Mouse (Mus musculus) liver, embryonic 11.5 days (tissue): ENCODE results near the gene Slc22a17. TPM values are rescaled to one million over a fixed set of nuclear protein-coding genes. Genes with fewer than 3 reads are reported as not detected.

Experiments
- ATAC-seq: fragments of 200-750 bp; cut with Nextera tagmentation; replicated peaks from 2 replicates; pipeline ENCODE4 v1.8.0; 2017; ENCODE audit warnings: moderate number of reproducible peaks, mild to moderate bottlenecking, moderate TSS enrichment, moderate library complexity; ENCODE audit not compliant: low FRiP score
- DNase-seq: peaks from one replicate; pipeline ENCODE4 v3.0.0-alpha.2; 2017; ENCODE audit warnings: low spot score
- H3K27ac ChIP-seq: fragments of 300-500 bp; sonication (generic); 2 replicates; pipeline ENCODE4 v1.5.1; 2014; ENCODE audit warnings: mild to moderate bottlenecking, low read depth, low read length, control low read depth
- H3K27me3 ChIP-seq: fragments of 300-500 bp; sonication (generic); replicated peaks from 2 replicates; pipeline ENCODE4 v1.6.1; 2014; ENCODE audit warnings: low read length, mixed read lengths; ENCODE audit not compliant: control insufficient read depth, insufficient read depth
- H3K36me3 ChIP-seq: fragments of 300-500 bp; sonication (generic); 2 replicates; pipeline ENCODE4 v1.6.1; 2014; ENCODE audit warnings: mild to moderate bottlenecking, low read length, moderate library complexity, mixed read lengths; ENCODE audit not compliant: control insufficient read depth, insufficient read depth
- H3K4me1 ChIP-seq: fragments of 300-500 bp; sonication (generic); replicated peaks from 2 replicates; pipeline ENCODE4 v1.6.1; 2014; ENCODE audit warnings: low read length, mixed read lengths; ENCODE audit not compliant: control insufficient read depth, insufficient read depth
- H3K4me2 ChIP-seq: fragments of 300-500 bp; sonication (generic); 2 replicates; pipeline ENCODE4 v1.6.1; 2014; ENCODE audit warnings: mild to moderate bottlenecking, control low read depth, moderate library complexity
- H3K4me3 ChIP-seq: fragments of 300-500 bp; sonication (generic); 2 replicates; pipeline ENCODE4 v1.5.1; 2014; ENCODE audit warnings: low read depth, low read length, control low read depth
- H3K9ac ChIP-seq: fragments of 300-500 bp; sonication (generic); 2 replicates; pipeline ENCODE4 v1.6.1; 2014; ENCODE audit warnings: low read depth, low read length, control low read depth
- H3K9me3 ChIP-seq: fragments of 300-500 bp; sonication (generic); 2 replicates; pipeline ENCODE4 v1.6.1; 2016; ENCODE audit warnings: low read length, inconsistent platforms, mixed read lengths; ENCODE audit not compliant: control insufficient read depth
- WGBS: fragments of 180-500 bp; shearing (Covaris S2); extraction: QIAGEN DNeasy Blood & Tissue Kit; methylation state at CpG from one replicate; pipeline ENCODE4 v1.1.7; 2014; 5-methylcytosine and 5-hydroxymethylcytosine counted together
- microRNA counts: library from miRNA; unstranded; fragments of <30 nt; microRNA quantifications from one replicate; lab custom pipeline; 2015
- microRNA-seq: library from miRNA; unstranded; fragments of <30 nt; microRNA quantifications from one replicate; pipeline ENCODE4, GENCODE M21; 2017; ENCODE audit warnings: borderline number of aligned reads
- polyA plus RNA-seq: library from polyadenylated mRNA; unstranded; fragments of >200 nt; fragmentation: Nextera tagmentation; extraction: Ambion mirVana; gene quantifications from 2 replicates; pipeline ENCODE4 v1.2.1, GENCODE M21; 2014

Slc22a17 gene
- polyA plus RNA-seq, 1 experiment from 2014 or later: 14.0 TPM

- peak overlapping the region; percentile 89 for H3K4me2 ChIP-seq
- peak overlapping the region; percentile 86 for H3K9ac ChIP-seq
- no peak overlapping the region for H3K27ac ChIP-seq
- no peaks in the 10 kb centered on the region; the same call in 1 of the 2 replicates for H3K36me3 ChIP-seq
- no peak for DNase-seq
- H3K27me3 ChIP-seq: no peaks in the 10 kb centered on the region
- WGBS: 13% methylated on average over 21 of the region's 21 CpGs
- H3K9me3 ChIP-seq: no peaks in the 10 kb centered on the region
- no peak for ATAC-seq
- peak overlapping the region; percentile 77 for H3K4me3 ChIP-seq
- H3K4me1 ChIP-seq: no peaks in the 10 kb centered on the region; the same call in 1 of the 2 replicates
Measured at GRCm38 (mm10) chr14:54864313-54865036, 48.5 kb downstream of the Slc22a17 start.

GRCm38 (mm10) chr14:54863501-54864312 lies 49.2 kb downstream of the Slc22a17 start:
- Histone ChIP-seq H3K4me1 (no peaks in the 10 kb centered on the region; the same call in 1 of the 2 replicates), H3K27ac (0 out of 2 replicates have a peak overlapping the region, but pooled peaks have one; percentile 41), H3K4me3 (peak overlapping the region; percentile 77), H3K4me2 (peak overlapping the region; percentile 89), H3K9me3 (no peaks in the 10 kb centered on the region), H3K9ac (peak overlapping the region; percentile 86), H3K27me3 (no peaks in the 10 kb centered on the region), H3K36me3 (no peaks in the 10 kb centered on the region; the same call in 1 of the 2 replicates)
- ATAC-seq (peak; percentile 99), DNase-seq (peak; percentile 89)
- under 1% methylated on average over 55 of the region's 56 CpGs for WGBS

DNA sequence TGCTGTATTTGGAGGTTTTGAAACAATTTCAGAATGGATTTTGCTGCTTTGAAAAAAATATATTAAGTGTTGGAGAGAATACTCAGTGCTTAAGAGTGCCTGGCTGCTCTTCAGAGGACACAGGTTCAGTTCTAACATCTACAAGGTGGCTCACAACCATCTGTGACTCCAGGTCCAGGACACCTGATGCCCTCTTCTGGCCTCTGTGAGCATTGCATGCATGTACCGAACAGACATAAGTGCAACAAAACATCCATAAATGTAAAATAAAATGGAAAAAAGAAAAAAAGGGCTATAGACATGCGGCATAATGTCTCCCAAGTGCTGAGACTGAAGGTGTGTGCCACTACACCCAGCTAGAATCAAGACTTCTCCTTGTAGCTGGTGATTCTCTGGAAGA lies 52.4 kb downstream of the Slc22a17 start:
- Histone ChIP-seq H3K4me1 (no peaks in the 10 kb centered on the region; the same call in 1 of the 2 replicates), H3K36me3 (no peaks in the 10 kb centered on the region; the same call in 1 of the 2 replicates), H3K4me3 (no peak overlapping the region), H3K4me2 (no peak overlapping the region), H3K9me3 (no peaks in the 10 kb centered on the region), H3K27ac (no peak overlapping the region), H3K27me3 (no peaks in the 10 kb centered on the region), H3K9ac (no peak overlapping the region)
- WGBS: 34% methylated on average over 2 of the region's 2 CpGs
- DNase-seq: no peak
- ATAC-seq: no peak

GRCm38 (mm10) chr14:54857891-54858290 lies 55.0 kb downstream of the Slc22a17 start:
- no peak overlapping the region for H3K9ac ChIP-seq
- H3K4me1 ChIP-seq: no peaks in the 10 kb centered on the region
- no peak overlapping the region for H3K4me2 ChIP-seq
- no peak overlapping the region for H3K27ac ChIP-seq
- no peaks in the 10 kb centered on the region for H3K27me3 ChIP-seq
- no peaks in the 10 kb centered on the region for H3K9me3 ChIP-seq
- 90% methylated on average over 9 of the region's 9 CpGs for WGBS
- DNase-seq (no peak), ATAC-seq (no peak)
- no peaks in the 10 kb centered on the region; the same call in 1 of the 2 replicates for H3K36me3 ChIP-seq
- H3K4me3 ChIP-seq: no peak overlapping the region

- H3K9ac ChIP-seq: no peak overlapping the region
- DNase-seq (no peak), ATAC-seq (no peak)
- no peaks in the 10 kb centered on the region; the same call in 1 of the 2 replicates for H3K36me3 ChIP-seq
- no peaks in the 10 kb centered on the region for H3K9me3 ChIP-seq
- H3K4me3 ChIP-seq: no peak overlapping the region
- H3K4me2 ChIP-seq: no peak overlapping the region
- no peaks in the 10 kb centered on the region for H3K27me3 ChIP-seq
- H3K4me1 ChIP-seq: no peaks in the 10 kb centered on the region
- WGBS: 48% methylated on average over 7 of the region's 7 CpGs
- no peak overlapping the region for H3K27ac ChIP-seq
Measured at GRCm38 (mm10) chr14:54856703-54857102, 56.2 kb downstream of the Slc22a17 start.

MicroRNA genes within 50 kb of the gene (microRNA counts, 519-probe panel; counts per million panel counts)
- 4,981 counts per million, percentile 41 among the panel's probes with 10 or more counts for microRNA mmu-miR-208a (lab: Ali Mortazavi, UCI)

Small RNA genes lying within 50 kb of the gene (microRNA-seq; reads per million reads assigned to microRNA genes)
- 320 reads per million, percentile 61 among the genes with 10 or more reads in this experiment for gene Mir208a

Other genes starting within 250 kb of the Slc22a17 start
- gene 1700123O20Rik, start 226.9 kb downstream of the Slc22a17 start, polyA plus RNA-seq: 76.1 and 81.1 TPM in 2 replicates
- 98.8 and 109 TPM in 2 replicates for gene Acin1, start 226.2 kb downstream of the Slc22a17 start, polyA plus RNA-seq
- 0.07 TPM in 1 of 2 replicates, not detected in the other for gene Gm29776, start 214.3 kb downstream of the Slc22a17 start, polyA plus RNA-seq
- gene Cebpe, start 201.0 kb downstream of the Slc22a17 start, polyA plus RNA-seq: 2.0 and 3.1 TPM in 2 replicates
- 6.8 and 7.1 TPM in 2 replicates for gene Slc7a8, start 131.2 kb downstream of the Slc22a17 start, polyA plus RNA-seq
- not detected in 2 replicates for gene Rnf212b, start 99.0 kb downstream of the Slc22a17 start, polyA plus RNA-seq
- 5.2 and 5.5 TPM in 2 replicates for gene Homez, start 42.2 kb downstream of the Slc22a17 start, polyA plus RNA-seq
- gene Ppp1r3e, start 35.6 kb downstream of the Slc22a17 start, polyA plus RNA-seq: 1.1 and 2.1 TPM in 2 replicates
- gene Bcl2l2, start 29.8 kb downstream of the Slc22a17 start, polyA plus RNA-seq: 2.0 and 2.1 TPM in 2 replicates
- gene Gm20521, start 29.7 kb downstream of the Slc22a17 start, polyA plus RNA-seq: 0.27 TPM in 1 of 2 replicates, not detected in the other
- gene Pabpn1, start 20.6 kb downstream of the Slc22a17 start, polyA plus RNA-seq: 117 and 132 TPM in 2 replicates
- 5.5 and 6.7 TPM in 2 replicates for gene Efs, start 13.0 kb upstream of the Slc22a17 start, polyA plus RNA-seq
- gene Il25, start 19.6 kb upstream of the Slc22a17 start, polyA plus RNA-seq: not detected in 2 replicates
- gene Cmtm5, start 23.1 kb upstream of the Slc22a17 start, polyA plus RNA-seq: 0.21 TPM in 1 of 2 replicates, not detected in the other
- 14.5 and 43.0 TPM in 2 replicates for gene Myh6, start 53.8 kb upstream of the Slc22a17 start, polyA plus RNA-seq
- gene Gm17428, start 63.8 kb upstream of the Slc22a17 start, polyA plus RNA-seq: not detected in 2 replicates
- 2.7 and 9.7 TPM in 2 replicates for gene Myh7, start 81.5 kb upstream of the Slc22a17 start, polyA plus RNA-seq
- gene Ngdn, start 102.3 kb upstream of the Slc22a17 start, polyA plus RNA-seq: 87.0 and 95.6 TPM in 2 replicates
- gene Zfhx2, start 179.2 kb upstream of the Slc22a17 start, polyA plus RNA-seq: 2.1 and 2.8 TPM in 2 replicates
- gene Thtpa, start 181.7 kb upstream of the Slc22a17 start, polyA plus RNA-seq: 10.5 and 12.6 TPM in 2 replicates
- gene Ap1g2, start 193.5 kb upstream of the Slc22a17 start, polyA plus RNA-seq: 45.1 and 52.9 TPM in 2 replicates
- 0.44 and 0.60 TPM in 2 replicates for gene Jph4, start 203.8 kb upstream of the Slc22a17 start, polyA plus RNA-seq